Mouse (Mus musculus): ENCODE results near the gene Myrip. TPM values are rescaled to one million over a fixed set of nuclear protein-coding genes. Genes with fewer than 3 reads are reported as not detected.
A peak's percentile ranks its signal among the peaks of the same experiment; 100 is the strongest.
"Not testable (repeated sequence)": the region's sequence is repeated elsewhere in the genome, so short reads cannot be mapped to it uniquely, and the experiment has no call there.

Myrip gene
- polyA plus RNA-seq, 1 experiment from 2014 or later, result 0.24 TPM

DNA sequence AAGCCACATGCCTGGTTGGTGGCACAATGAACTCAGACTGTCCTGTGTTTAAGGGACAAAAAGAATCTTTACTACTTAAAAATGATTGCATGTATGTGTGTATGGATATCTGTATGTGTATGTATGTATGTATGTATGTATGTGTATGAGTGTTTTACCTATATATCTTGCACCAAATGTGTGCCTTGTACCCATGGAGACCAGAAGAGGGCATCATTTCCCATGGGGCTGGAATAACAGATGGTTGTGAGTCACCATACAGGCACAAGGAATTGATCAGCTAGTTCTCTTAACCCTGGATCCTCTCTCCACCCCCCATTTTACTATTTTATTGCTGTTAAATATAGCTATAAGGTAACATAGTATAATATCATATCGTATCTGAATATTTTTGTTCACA lies 4.4 kb upstream of the Myrip start:
- Histone ChIP-seq H3K9me3 (0 out of 2 replicates have a peak, but pooled peaks cover 4% of the 10 kb centered on the region), H3K27ac (no peak overlapping the region), H3K27me3 (peaks cover 23% of the 10 kb centered on the region), H3K4me1 (no peaks in the 10 kb centered on the region), H3K4me2 (no peak overlapping the region), H3K4me3 (no peak overlapping the region), H3K9ac (no peak overlapping the region), H3K36me3 (no peaks in the 10 kb centered on the region)
- ATAC-seq (ENCODE audit: insufficient number of reproducible peaks, insufficient read depth, low FRiP score, low TSS enrichment, low read depth), result no peak
- 100% methylated on average over 1 of the region's 1 CpGs for WGBS

- H3K4me1 ChIP-seq, result peaks cover 14% of the 10 kb centered on the region
- peaks cover 48% of the 10 kb centered on the region for H3K27me3 ChIP-seq
- H3K36me3 ChIP-seq, result no peaks in the 10 kb centered on the region
- H3K9me3 ChIP-seq, result 0 out of 2 replicates have a peak, but pooled peaks cover 10% of the 10 kb centered on the region
- no peak overlapping the region for H3K9ac ChIP-seq
- H3K4me3 ChIP-seq, result no peak overlapping the region
- no peak overlapping the region for H3K4me2 ChIP-seq
- no peak overlapping the region for H3K27ac ChIP-seq
- ATAC-seq (ENCODE audit: insufficient number of reproducible peaks, insufficient read depth, low FRiP score, low TSS enrichment, low read depth), result no peak
- 63% methylated on average over 2 of the region's 2 CpGs for WGBS
Measured at GRCm38 (mm10) chr9:120299429-120299828, 1.9 kb upstream of the Myrip start.

GRCm38 (mm10) chr9:120302980-120303452 lies 1.7 kb downstream of the Myrip start:
- peaks cover 17% of the 10 kb centered on the region for H3K4me1 ChIP-seq
- H3K4me3 ChIP-seq, result peak overlapping the region; percentile 59
- H3K27me3 ChIP-seq, result peaks cover 82% of the 10 kb centered on the region
- no peak for ATAC-seq (ENCODE audit: insufficient number of reproducible peaks, insufficient read depth, low FRiP score, low TSS enrichment, low read depth)
- H3K27ac ChIP-seq, result no peak overlapping the region
- 11% methylated on average over 19 of the region's 19 CpGs for WGBS
- peak overlapping the region; percentile 98 for H3K4me2 ChIP-seq
- 0 out of 2 replicates have a peak, but pooled peaks cover 10% of the 10 kb centered on the region for H3K9me3 ChIP-seq
- no peaks in the 10 kb centered on the region for H3K36me3 ChIP-seq
- peak overlapping the region; percentile 63 for H3K9ac ChIP-seq

GRCm38 (mm10) chr9:120303453-120304299 lies 2.4 kb downstream of the Myrip start:
- Histone ChIP-seq H3K9ac (peak overlapping the region; percentile 63), H3K4me3 (peak overlapping the region; percentile 59), H3K4me2 (peak overlapping the region; percentile 98), H3K27ac (no peak overlapping the region), H3K36me3 (no peaks in the 10 kb centered on the region), H3K4me1 (peaks cover 17% of the 10 kb centered on the region), H3K9me3 (0 out of 2 replicates have a peak, but pooled peaks cover 10% of the 10 kb centered on the region), H3K27me3 (peaks cover 86% of the 10 kb centered on the region)
- WGBS, result 1% methylated on average over 89 of the region's 103 CpGs
- ATAC-seq (ENCODE audit: insufficient number of reproducible peaks, insufficient read depth, low FRiP score, low TSS enrichment, low read depth), result peak; percentile 56; the same call in 1 of the 2 replicates

DNA sequence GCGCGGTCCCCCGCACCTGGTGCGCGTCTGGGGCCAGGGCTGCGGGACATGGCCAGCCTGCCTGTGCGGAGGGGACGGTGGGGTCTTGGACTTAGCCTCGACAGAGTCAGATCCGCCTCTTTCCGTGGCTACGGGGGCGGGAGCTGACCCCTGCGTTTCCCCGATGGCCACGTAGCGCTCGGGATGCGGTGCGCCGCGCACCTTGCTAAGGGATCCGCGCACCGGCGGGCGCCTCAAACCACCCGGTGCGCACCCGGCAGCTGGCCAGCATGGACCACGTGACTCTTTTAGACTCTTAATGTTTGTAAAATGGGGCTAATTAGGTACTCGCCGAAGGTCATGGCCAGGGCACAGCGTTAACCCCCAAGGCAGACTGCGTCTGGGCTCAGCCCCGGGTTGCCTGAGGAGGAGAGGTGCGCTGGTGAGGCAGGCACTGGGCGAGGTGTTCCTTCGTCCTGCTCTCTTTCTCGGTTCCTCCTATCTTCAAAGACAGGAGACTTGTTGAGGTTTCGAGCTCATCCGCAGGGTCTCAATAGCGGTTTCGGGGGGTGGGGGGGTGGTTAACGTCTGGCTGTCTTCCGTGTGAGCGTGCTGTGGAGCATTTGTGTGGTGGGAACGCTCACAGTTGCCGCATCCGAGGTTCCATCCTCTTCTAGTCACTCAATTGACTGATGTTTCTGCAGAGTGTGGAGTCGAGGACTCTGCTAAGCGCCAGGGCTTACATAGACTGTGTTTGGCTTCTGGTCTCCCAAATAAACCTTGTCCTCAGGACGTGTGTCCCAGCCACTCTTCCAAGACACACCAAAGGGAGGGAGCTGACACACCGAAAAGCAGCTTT lies 3.2 kb downstream of the Myrip start:
- peak overlapping the region; percentile 63 for H3K9ac ChIP-seq
- peaks cover 17% of the 10 kb centered on the region for H3K4me1 ChIP-seq
- H3K4me3 ChIP-seq, result peak overlapping the region; percentile 59
- peak overlapping the region; percentile 98 for H3K4me2 ChIP-seq
- peaks cover 80% of the 10 kb centered on the region for H3K27me3 ChIP-seq
- H3K36me3 ChIP-seq, result no peaks in the 10 kb centered on the region
- no peak for ATAC-seq (ENCODE audit: insufficient number of reproducible peaks, insufficient read depth, low FRiP score, low TSS enrichment, low read depth)
- no peak overlapping the region for H3K27ac ChIP-seq
- 3% methylated on average over 54 of the region's 54 CpGs for WGBS
- H3K9me3 ChIP-seq, result 0 out of 2 replicates have a peak, but pooled peaks cover 10% of the 10 kb centered on the region

GRCm38 (mm10) chr9:120315171-120315570 lies 13.9 kb downstream of the Myrip start:
- Histone ChIP-seq H3K36me3 (no peaks in the 10 kb centered on the region), H3K9ac (no peak overlapping the region), H3K9me3 (no peaks in the 10 kb centered on the region), H3K27ac (no peak overlapping the region), H3K4me1 (no peaks in the 10 kb centered on the region), H3K27me3 (no peaks in the 10 kb centered on the region), H3K4me3 (no peak overlapping the region), H3K4me2 (no peak overlapping the region)
- ATAC-seq (ENCODE audit: insufficient number of reproducible peaks, insufficient read depth, low FRiP score, low TSS enrichment, low read depth), result no peak
- 41% methylated on average over 3 of the region's 3 CpGs for WGBS

DNA sequence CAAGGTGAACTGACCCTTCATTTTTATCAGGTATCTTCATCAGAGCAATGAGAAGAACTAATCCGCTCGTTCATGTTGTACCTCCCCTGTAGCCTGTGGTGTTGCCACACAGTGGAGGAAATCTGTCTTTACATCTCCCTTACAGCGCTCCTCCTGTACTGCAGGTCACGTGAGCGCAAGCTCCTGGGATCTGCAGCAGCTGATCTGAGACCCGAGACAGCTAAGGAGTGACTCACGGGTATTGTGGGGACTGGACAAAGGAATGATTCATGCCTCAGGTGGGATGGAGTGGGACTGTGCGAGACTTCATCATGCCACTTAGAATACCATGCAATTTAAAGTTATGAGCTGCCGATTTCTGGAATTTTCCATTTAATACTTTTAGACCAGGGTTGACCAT lies 17.8 kb downstream of the Myrip start:
- WGBS, result 74% methylated on average over 9 of the region's 9 CpGs
- Histone ChIP-seq H3K4me2 (no peak overlapping the region), H3K36me3 (no peaks in the 10 kb centered on the region), H3K9ac (no peak overlapping the region), H3K27ac (no peak overlapping the region), H3K4me3 (no peak overlapping the region), H3K4me1 (no peaks in the 10 kb centered on the region), H3K9me3 (no peaks in the 10 kb centered on the region), H3K27me3 (no peaks in the 10 kb centered on the region)
- no peak for ATAC-seq (ENCODE audit: insufficient number of reproducible peaks, insufficient read depth, low FRiP score, low TSS enrichment, low read depth)

DNA sequence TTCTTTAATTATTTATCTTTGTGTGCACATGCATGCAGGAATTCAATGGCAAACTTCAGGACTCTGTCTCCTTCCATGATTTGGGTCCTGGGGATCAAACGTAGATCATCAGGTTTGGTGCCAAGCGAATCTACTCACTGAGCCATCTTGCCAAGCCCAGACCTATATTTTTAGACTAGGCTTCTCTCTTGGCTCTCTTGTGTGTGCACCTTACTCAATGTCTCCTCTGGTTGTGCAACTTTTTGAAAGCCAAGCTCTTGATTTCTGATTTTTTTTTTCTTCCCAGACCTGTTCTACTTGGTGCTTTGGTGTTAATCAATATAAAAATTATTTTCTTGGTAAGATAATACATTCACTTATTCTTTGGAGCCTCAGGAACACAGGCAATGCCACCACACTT lies 19.3 kb downstream of the Myrip start:
- Histone ChIP-seq H3K27me3 (no peaks in the 10 kb centered on the region), H3K4me2 (no peak overlapping the region), H3K4me3 (no peak overlapping the region), H3K36me3 (no peaks in the 10 kb centered on the region), H3K9me3 (no peaks in the 10 kb centered on the region), H3K27ac (no peak overlapping the region), H3K4me1 (no peaks in the 10 kb centered on the region), H3K9ac (no peak overlapping the region)
- ATAC-seq (ENCODE audit: insufficient number of reproducible peaks, insufficient read depth, low FRiP score, low TSS enrichment, low read depth), result no peak
- 85% methylated on average over 2 of the region's 2 CpGs for WGBS

DNA sequence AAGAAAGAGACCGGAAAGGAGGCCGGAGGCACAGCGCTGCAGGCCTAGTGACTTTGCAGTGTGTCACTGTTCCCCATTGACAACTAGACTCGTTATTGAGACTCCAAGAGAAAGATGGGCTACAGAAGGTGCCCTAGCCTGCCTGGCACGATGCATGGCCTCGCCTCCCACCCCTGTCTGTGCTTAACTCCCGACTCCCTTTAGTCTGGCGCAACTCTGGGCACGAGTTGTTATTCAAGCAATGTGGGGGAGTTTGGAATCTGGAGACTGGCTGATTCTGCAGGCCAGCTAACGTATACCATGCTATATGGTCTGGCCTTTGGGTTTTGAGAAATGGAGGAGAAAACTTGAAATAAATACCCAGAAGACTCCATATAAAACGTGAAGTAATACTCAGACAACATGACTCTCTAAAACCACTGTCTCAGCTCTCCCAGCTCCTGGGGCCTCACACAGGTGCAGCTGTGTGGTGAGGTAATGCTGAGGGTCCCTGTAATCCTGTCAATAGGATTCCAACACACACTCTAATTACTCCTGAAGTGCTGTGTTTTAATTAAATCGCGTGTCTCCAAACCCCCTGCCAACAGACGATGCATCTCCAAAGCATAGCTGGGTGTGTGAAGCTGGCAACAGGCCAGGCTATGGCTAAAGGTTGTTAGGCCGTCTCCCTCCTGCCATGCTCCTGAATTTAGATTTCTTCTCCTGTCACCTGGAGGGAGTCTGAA lies 21.6 kb downstream of the Myrip start:
- Histone ChIP-seq H3K4me2 (no peak overlapping the region), H3K36me3 (no peaks in the 10 kb centered on the region), H3K9ac (no peak overlapping the region), H3K27ac (no peak overlapping the region), H3K9me3 (0 out of 2 replicates have a peak, but pooled peaks cover 3% of the 10 kb centered on the region), H3K4me3 (no peak overlapping the region), H3K4me1 (no peaks in the 10 kb centered on the region), H3K27me3 (no peaks in the 10 kb centered on the region)
- no peak for ATAC-seq (ENCODE audit: insufficient number of reproducible peaks, insufficient read depth, low FRiP score, low TSS enrichment, low read depth)
- 71% methylated on average over 15 of the region's 15 CpGs for WGBS

DNA sequence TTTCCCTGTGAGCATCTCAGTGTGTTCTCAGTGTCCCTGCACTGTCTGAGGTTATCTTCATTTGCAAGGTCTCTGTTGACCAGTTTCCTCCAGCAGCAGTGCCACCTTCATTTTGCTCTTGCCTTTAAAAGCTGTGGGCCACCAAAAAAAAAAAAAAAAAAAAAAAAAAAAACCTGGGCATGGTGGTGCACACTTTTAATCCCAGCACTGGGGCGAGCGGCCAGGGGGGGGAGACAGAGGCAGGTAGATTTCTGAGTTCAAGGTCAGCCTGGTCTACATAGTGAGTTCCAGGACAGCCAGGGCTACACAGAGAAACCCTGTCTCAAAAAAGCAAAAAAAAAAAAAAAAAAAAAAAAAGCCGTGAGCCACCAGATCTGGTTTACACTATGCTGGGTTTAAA lies 29.7 kb downstream of the Myrip start:
- H3K27ac ChIP-seq; H3K27me3 ChIP-seq; H3K9ac ChIP-seq; ATAC-seq (ENCODE audit: insufficient number of reproducible peaks, insufficient read depth, low FRiP score, low TSS enrichment, low read depth); H3K4me2 ChIP-seq; H3K4me1 ChIP-seq; H3K9me3 ChIP-seq; H3K4me3 ChIP-seq; H3K36me3 ChIP-seq: not testable (repeated sequence)
- WGBS, result 80% methylated on average over 3 of the region's 3 CpGs

DNA sequence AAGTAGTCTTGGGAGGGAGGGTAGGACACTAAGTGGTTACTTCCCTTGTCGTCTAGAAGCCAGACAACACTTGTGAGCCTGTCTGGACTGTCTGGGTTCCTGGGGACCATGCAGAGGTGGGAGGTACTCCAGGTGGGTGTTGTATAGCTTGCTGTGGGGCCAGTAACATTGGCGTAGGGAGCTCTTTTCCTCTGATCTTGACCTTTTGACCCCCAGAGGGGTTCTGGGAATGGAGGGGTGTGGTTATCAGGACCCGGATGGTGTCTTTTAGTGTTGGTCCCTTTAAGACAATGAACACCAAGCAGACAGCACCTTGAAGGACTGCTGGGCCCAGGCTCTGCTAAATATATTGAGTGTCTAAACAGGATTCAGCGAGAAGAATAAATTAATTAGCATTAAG lies 36.9 kb downstream of the Myrip start:
- no peak overlapping the region for H3K4me2 ChIP-seq
- ATAC-seq (ENCODE audit: insufficient number of reproducible peaks, insufficient read depth, low FRiP score, low TSS enrichment, low read depth), result no peak
- no peaks in the 10 kb centered on the region for H3K27me3 ChIP-seq
- no peaks in the 10 kb centered on the region for H3K9me3 ChIP-seq
- no peaks in the 10 kb centered on the region for H3K36me3 ChIP-seq
- no peak overlapping the region for H3K4me3 ChIP-seq
- H3K27ac ChIP-seq, result no peak overlapping the region
- 48% methylated on average over 4 of the region's 4 CpGs for WGBS
- peaks cover 6% of the 10 kb centered on the region for H3K4me1 ChIP-seq
- no peak overlapping the region for H3K9ac ChIP-seq
